Mouse (Mus musculus) C2C12 (cell line): ENCODE results near the gene Rpusd3. TPM values are rescaled to one million over a fixed set of nuclear protein-coding genes. Genes with fewer than 3 reads are reported as not detected.

Experiments used
- H3K27me3 ChIP-seq: one replicate; pipeline ENCODE4 v1.6.1; 2011; ENCODE audit not compliant: control insufficient read depth, insufficient read depth, insufficient read length
- H3K36me3 ChIP-seq: one replicate; pipeline ENCODE4 v1.6.1; 2011; ENCODE audit not compliant: control insufficient read depth, insufficient read depth
- H3K4me3 ChIP-seq: one replicate; pipeline ENCODE4 v1.5.1; 2011; ENCODE audit warnings: mild to moderate bottlenecking, control low read depth; ENCODE audit not compliant: poor library complexity, insufficient read depth, severe bottlenecking
- H3K79me2 ChIP-seq: one replicate; pipeline ENCODE4 v1.6.1; 2011; ENCODE audit not compliant: control insufficient read depth, insufficient read depth
- H3K79me3 ChIP-seq: one replicate; pipeline ENCODE4 v1.6.1; 2011; ENCODE audit warnings: low read depth, control low read depth
- H3ac ChIP-seq: one replicate; pipeline ENCODE3; 2011; ENCODE audit warnings: low read depth; ENCODE audit not compliant: control insufficient read depth, insufficient read length
- CEBPB ChIP-seq: IDR thresholded peaks from one replicate; pipeline ENCODE4 v1.6.1; 2011; ENCODE audit warnings: low read depth, mild to moderate bottlenecking, control low read depth, moderate library complexity
- CTCF ChIP-seq: IDR thresholded peaks from one replicate; pipeline ENCODE4 v1.5.1; 2011; ENCODE audit not compliant: control insufficient read depth, insufficient read depth, insufficient read length
- FOSL1 ChIP-seq: IDR thresholded peaks from one replicate; pipeline ENCODE4 v1.8.0; 2011; ENCODE audit warnings: mild to moderate bottlenecking, low read length; ENCODE audit not compliant: poor library complexity, insufficient read depth, severe bottlenecking
- MAX ChIP-seq: IDR thresholded peaks from one replicate; pipeline ENCODE4 v1.6.1; 2011; ENCODE audit warnings: mild to moderate bottlenecking, control low read depth
- MYOD1 ChIP-seq: IDR thresholded peaks from one replicate; pipeline ENCODE4 v1.6.1; 2011; ENCODE audit warnings: low read depth; ENCODE audit not compliant: control insufficient read depth, insufficient read length
- MYOG ChIP-seq: IDR thresholded peaks from one replicate; pipeline ENCODE4 v1.6.1; 2011; ENCODE audit not compliant: control insufficient read depth, insufficient read length; ENCODE audit errors: extremely low read depth
- USF1 ChIP-seq: IDR thresholded peaks from one replicate; pipeline ENCODE4 v1.6.1; 2011; ENCODE audit warnings: low read depth, mild to moderate bottlenecking, control low read depth, moderate library complexity
- polyA plus RNA-seq: library from polyadenylated mRNA; unstranded; fragments of >200 nt; fragmentation: generic; extraction: Trizol; gene quantifications from one replicate; pipeline ENCODE4 v1.2.1, GENCODE M21; 2012; ENCODE audit warnings: missing spikeins

Gene Rpusd3
- polyA plus RNA-seq, 1 experiment = 8.8 TPM

- Histone ChIP-seq H3K79me2 (peaks cover 42% of the 10 kb centered on the region), H3K79me3 (peaks cover 18% of the 10 kb centered on the region), H3K36me3 (peaks cover 24% of the 10 kb centered on the region), H3K4me3 (peak within 1 kb of the TSS; percentile 90), H3ac (peak within 1 kb of the TSS; percentile 90), H3K27me3 (no peaks in the 10 kb centered on the region)
- TF ChIP-seq CTCF (no peak), CEBPB (peak; percentile 22), MAX (peak; percentile 90), MYOD1 (no peak), USF1 (no peak), FOSL1 (no peak), MYOG (no peak)
Observed at GRCm38 (mm10) chr6:113442442-113443090, 23.4 kb upstream of the Rpusd3 start, which contains the start of gene Jagn1. Gene Jagn1, plus strand, starts transcription at chr6:113442569.

- peaks cover 19% of the 10 kb centered on the region for H3K36me3 ChIP-seq
- H3K4me3 ChIP-seq = peak overlapping the region; percentile 90
- H3K79me3 ChIP-seq = peaks cover 18% of the 10 kb centered on the region
- TF ChIP-seq MAX (no peak), CEBPB (no peak), CTCF (no peak), USF1 (no peak), FOSL1 (no peak), MYOG (no peak), MYOD1 (no peak)
- no peak overlapping the region for H3ac ChIP-seq
- no peaks in the 10 kb centered on the region for H3K27me3 ChIP-seq
- peaks cover 42% of the 10 kb centered on the region for H3K79me2 ChIP-seq
Observed at GRCm38 (mm10) chr6:113442087-113442441, 22.9 kb upstream of the Rpusd3 start.

GRCm38 (mm10) chr6:113441147-113441680 is 22.1 kb upstream of the Rpusd3 start:
- Histone ChIP-seq H3K27me3 (no peaks in the 10 kb centered on the region), H3K36me3 (peaks cover 10% of the 10 kb centered on the region), H3K79me3 (peaks cover 18% of the 10 kb centered on the region), H3K4me3 (no peak overlapping the region), H3K79me2 (peaks cover 36% of the 10 kb centered on the region), H3ac (no peak overlapping the region)
- TF ChIP-seq MYOG (no peak), CEBPB (no peak), USF1 (no peak), MYOD1 (no peak), FOSL1 (no peak), MAX (no peak), CTCF (peak; percentile 39)

DNA sequence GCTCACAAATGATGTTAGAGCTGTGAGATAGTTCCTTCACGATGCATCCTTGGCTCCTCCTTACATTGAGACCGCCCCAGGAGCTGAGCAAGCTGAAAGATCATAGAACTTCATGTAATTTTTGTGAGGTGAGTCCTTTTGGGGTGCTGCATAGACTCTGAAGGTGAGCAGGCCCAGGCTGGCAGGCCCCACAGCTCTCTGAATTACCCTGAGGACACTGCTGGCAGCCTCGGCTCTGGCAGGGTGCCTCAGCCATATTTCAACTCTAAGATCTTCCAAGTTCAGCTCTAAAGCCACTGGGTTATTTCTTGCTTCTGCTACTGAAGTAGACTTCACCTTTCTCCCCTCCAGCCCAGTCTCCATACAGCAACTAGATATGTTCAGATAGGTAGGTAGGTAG is 21.5 kb upstream of the Rpusd3 start:
- TF ChIP-seq MYOD1 (no peak), MYOG (no peak), FOSL1 (no peak), MAX (no peak), USF1 (no peak), CEBPB (no peak), CTCF (no peak)
- Histone ChIP-seq H3K79me2 (peaks cover 33% of the 10 kb centered on the region), H3K79me3 (peaks cover 18% of the 10 kb centered on the region), H3K27me3 (no peaks in the 10 kb centered on the region), H3ac (no peak overlapping the region), H3K4me3 (no peak overlapping the region), H3K36me3 (peaks cover 8% of the 10 kb centered on the region)

DNA sequence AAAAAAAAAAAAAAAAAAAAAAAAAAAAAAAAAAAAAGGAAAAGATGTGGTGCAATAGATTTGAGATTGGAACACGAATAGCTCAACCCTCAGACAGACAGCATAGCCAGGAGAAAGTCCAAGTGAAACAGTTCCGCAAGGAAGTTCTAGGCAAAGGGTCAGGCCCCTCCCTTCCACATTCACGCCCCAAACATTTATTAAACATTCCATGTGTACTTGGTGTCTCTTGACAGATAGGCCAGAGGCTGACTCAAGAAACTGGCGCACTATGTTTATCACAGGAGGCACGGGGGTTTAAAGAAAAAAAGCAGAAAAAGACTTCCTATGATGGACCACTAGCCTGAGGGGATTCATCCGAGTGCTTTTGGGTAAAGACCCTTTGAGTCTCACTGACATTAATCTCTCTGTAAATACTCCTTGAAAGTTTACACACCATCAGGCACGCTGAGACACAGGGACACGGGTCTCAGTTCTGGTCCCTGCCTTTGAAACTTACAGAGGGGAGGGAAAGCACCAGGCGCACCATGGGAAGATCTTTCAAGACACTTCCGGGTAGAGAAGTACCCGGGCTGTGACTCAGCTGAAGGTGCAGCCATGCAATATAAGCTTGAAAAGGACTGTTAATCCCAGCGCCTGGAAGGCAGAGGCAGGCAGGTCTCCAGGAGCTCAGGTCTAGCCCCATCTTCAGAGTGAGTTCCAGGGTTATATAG is 19.7 kb upstream of the Rpusd3 start:
- no peak for TF ChIP-seq MYOG
- TF ChIP-seq CEBPB = no peak
- no peak for TF ChIP-seq FOSL1
- no peak for TF ChIP-seq MAX
- no peak for TF ChIP-seq CTCF
- TF ChIP-seq USF1 = no peak
- no peak for TF ChIP-seq MYOD1
- H3K36me3 ChIP-seq = no peaks in the 10 kb centered on the region

More for the DNA sequence above, 19.7 kb upstream of the Rpusd3 start:
- H3K27me3 ChIP-seq = peaks cover 5% of the 10 kb centered on the region
- H3ac ChIP-seq = no peak overlapping the region
- no peak overlapping the region for H3K4me3 ChIP-seq
- H3K79me2 ChIP-seq = peaks cover 16% of the 10 kb centered on the region
- peaks cover 12% of the 10 kb centered on the region for H3K79me3 ChIP-seq
